Mouse (Mus musculus) A20 (cell line): ENCODE results near the gene Sgk1.
"Not testable (repeated sequence)": the region's sequence is repeated elsewhere in the genome, so short reads cannot be mapped to it uniquely, and the experiment has no call there.

Experiments
- DNase-seq: peaks from one replicate; pipeline ENCODE4 v3.0.0-alpha.2; 2011; ENCODE audit warnings: low read depth, low spot score

The Sgk1 gene

DNA sequence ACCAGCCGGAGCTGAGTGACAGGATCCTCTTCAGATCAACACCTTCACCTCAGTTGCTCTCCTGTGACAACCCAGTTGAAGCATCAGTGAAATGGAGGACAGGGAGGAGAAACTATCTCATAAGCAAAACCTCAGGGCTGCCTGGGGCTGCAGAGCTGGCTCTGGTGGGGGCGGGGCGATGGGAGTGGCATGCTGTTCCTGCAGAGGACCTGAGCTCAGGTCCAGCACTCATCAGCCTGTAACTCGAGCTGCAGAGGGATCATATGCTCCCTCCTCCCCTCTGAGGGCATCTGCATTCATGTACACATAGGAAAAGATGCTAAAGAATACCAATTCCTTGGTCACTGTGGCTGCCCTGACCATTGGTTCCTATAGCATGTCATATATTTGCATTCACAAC, 15.5 kb upstream of the Sgk1 start:
- DNase-seq: no peak

DNA sequence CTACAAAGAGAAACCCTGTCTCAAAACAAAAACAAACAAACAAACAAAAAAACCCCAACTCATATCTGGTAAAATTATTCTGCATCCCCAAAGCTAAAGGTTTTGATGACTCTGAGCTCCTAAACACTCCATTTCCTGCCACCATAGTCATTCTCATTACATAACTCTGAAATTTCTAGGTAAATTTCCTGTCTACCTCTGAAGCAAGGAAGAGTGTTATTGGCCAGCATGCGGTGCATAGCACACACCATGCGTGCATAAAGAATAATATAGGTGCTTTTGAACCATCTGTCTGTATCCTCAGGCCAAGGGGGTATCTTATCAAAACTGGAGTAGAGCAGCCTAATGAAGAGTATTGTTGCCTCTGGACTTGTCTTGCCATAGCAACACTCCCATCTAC, 13.8 kb upstream of the Sgk1 start:
- DNase-seq: no peak

GRCm38 (mm10) chr10:21868623-21869022, 13.4 kb upstream of the Sgk1 start:
- DNase-seq: no peak

GRCm38 (mm10) chr10:21881837-21882183, 174 bp upstream of the Sgk1 start:
- no peak for DNase-seq

DNA sequence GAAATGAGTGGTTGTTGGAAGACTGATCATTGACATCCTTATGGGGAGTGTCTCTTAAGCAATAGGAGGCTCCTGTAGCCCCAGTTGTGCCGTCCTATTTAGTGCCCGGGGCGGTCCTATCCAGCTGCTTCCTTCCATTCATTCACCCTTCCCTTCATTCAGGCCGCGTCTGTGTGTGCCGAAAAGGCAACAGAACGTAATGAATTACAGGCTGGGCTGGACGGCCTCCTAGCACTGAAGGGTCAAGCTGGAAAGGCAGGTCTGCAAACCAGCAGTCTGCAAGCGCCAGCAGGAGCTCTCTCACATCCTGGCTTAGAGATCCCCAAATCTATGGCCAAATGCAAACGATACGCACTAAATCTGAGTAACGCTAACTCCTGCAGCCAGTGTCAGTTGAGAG, 1.6 kb downstream of the Sgk1 start:
- no peak for DNase-seq

- DNase-seq: no peak
Observed at GRCm38 (mm10) chr10:21884534-21884933, 2.5 kb downstream of the Sgk1 start.

DNA sequence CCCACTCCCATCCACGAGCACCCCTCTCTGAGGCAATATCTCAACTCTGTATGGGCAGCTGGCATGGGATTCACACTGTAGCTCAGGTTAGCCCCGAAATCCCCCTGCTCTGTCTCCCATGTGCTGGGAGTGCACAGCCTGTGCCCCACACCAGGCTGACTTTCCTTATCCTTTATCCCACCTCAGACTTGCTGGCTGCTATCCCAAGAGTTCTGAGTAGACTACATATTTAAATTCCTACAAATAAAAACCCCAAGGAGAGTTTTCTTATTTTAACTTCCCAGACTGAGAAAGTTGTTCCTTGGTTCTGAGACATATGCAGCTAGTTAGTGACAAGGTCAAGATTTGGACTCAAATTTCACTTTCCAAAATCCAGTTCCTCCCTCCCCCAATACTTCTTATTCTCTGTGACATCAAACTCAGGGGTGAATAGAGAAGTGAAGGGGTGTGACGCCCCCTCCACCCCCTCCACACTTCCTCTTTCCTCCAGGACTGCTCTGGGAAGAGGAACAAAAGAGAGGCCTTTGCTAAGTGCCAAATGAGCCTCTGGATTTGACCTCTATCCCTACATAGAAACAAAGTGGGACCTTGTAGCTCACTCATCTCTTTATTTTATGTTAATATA, 7.3 kb downstream of the Sgk1 start:
- no peak for DNase-seq

GRCm38 (mm10) chr10:21890293-21890692, 8.3 kb downstream of the Sgk1 start:
- no peak for DNase-seq

DNA sequence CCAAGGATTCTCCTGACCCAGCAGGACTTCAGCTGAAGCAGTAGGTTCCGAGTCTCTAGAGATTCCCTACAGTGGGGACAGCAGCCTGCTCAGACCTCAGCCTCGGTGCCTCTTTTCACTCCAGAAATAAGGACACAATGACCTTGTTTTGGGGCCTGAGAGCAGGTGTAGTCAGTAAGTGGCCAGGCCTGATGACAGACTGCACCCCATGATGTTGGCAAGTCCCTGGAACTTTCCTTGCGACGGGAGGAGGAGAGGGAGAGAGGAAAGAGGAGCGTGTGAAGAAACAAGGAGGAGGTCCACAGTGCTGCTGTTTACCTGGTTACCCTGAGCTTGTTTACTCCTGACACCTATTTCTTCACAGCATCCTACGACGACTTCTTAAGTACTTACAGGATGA, 9.5 kb downstream of the Sgk1 start:
- DNase-seq: no peak

DNA sequence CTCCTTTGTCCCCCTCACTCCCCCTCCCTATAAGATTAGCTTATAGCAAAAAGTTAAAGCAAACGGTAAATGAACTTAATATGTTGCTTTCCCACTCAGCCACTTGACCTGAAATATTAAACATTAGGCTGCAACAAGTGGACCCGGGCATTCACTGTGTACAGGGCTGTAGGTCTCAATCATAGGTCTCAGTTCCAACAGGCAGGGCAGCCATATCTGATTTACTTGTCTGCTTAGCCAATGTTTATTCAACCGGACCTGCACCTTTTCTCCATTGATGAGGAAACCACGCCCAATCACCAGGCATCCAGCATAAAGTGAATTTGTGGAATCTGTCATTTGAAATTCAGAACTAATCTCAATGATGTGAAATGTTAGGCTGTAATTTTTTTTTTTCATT, 10.1 kb downstream of the Sgk1 start:
- no peak for DNase-seq

- no peak for DNase-seq
Observed at GRCm38 (mm10) chr10:21898417-21898816, 16.4 kb downstream of the Sgk1 start.

- not testable (repeated sequence) for DNase-seq
Observed at GRCm38 (mm10) chr10:21898851-21899250, 16.9 kb downstream of the Sgk1 start.

DNA sequence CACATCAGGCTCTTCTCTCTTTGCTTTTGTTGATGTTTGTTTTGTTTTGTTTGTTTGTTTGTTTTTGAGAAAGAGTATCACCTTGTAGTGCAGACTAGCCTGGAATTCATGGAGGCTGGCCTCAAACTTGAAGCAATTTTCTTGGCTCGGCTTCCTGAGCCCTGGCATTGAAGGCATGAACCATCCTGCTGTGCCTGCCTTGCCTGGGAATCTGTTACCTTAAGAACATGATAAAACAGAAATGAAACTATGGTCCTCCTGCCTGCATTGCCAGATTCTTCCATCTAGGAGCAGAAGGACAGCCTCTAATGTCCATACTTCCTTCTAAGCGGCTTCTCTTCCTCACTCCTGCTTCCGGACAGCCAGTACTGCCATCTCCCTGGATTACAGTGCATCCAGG, 17.4 kb downstream of the Sgk1 start:
- no peak for DNase-seq

GRCm38 (mm10) chr10:21902152-21903140, 20.5 kb downstream of the Sgk1 start:
- no peak for DNase-seq

DNA sequence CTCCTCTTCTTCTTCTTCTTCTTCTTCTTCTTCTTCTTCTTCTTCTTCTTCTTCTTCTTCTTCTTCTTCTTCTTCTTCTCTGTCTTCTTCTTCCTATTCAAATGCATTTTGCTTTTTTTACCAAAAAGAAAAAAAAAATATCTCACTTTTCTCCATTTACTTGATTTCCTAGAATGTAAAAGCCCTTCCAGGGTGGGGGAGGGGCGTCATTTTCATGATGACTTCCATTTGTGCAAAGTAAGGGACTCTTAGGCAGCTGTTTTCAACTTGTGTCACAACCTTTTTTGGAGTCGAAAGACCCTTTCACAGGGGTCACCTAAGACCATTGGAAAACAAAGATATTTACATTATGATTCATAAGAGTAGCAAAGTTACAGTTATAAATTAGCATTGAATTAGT, 22.2 kb downstream of the Sgk1 start:
- no peak for DNase-seq

DNA sequence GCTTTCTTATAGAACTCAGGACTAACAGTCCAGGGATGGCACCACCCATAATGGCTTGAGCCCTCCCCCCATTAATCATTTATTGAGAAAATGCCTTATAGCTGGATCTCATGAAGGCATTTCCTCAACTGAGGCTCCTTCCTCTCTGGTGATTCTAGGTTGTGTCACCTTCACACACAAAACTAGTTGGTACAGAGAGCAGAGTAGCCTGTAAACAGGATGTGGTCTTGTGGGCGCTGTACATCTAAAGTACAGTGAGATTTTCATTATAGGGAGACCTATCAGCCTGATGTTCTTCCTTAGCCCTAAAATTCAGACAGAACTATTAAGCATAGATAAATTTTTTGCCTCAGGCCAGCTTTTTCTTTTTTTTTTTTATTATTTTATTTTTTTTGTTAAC, 23.6 kb downstream of the Sgk1 start:
- DNase-seq: peak; percentile 9

GRCm38 (mm10) chr10:21906894-21907446, 25.0 kb downstream of the Sgk1 start:
- DNase-seq: no peak

GRCm38 (mm10) chr10:21907784-21908183, 25.8 kb downstream of the Sgk1 start:
- DNase-seq: no peak

GRCm38 (mm10) chr10:21908686-21909085, 26.7 kb downstream of the Sgk1 start:
- DNase-seq: no peak

DNA sequence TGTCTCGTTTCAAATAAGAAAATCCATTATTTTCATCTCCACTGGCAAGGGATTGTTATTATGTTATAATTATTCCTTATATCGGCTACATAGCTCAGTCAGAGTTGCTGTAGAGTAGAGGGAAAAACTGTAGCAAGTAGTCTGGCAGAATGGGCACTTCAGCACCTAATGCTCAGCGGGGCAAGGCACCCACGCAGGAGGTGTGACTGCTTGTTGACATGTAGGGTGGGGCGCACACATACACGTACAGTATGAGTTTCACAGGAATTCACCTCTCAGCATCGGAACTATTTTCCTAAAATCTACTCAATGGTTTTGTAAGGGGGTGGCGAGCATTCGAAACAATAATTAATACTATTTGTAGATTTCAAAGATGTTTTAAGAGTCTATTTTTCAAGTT, 28.4 kb downstream of the Sgk1 start:
- DNase-seq: no peak

- DNase-seq: no peak
Observed at GRCm38 (mm10) chr10:21911303-21911947, 29.4 kb downstream of the Sgk1 start.

DNA sequence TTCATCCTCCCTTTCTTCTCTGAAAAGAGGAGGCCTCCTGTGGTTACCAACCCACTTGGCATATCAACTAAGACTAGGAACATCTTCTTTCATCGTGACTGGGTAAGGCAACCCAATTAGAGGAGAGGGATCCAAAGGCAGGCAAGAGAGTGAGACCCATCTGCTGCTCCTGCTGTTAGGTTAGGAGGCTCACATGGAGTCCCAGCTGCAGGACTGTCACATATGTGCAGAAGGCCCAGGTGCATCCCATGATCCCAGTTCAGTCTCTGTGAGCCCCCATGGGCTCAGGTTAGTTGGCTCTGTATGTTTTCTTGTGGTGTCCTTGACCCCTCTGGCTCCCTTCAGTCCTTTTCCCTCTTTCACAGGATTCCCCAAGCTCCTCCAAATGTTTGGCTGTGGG, 32.8 kb downstream of the Sgk1 start:
- no peak for DNase-seq
